Comparison of ENCODE assay signal across 17 mouse cellular contexts in the genomic region with DNA sequence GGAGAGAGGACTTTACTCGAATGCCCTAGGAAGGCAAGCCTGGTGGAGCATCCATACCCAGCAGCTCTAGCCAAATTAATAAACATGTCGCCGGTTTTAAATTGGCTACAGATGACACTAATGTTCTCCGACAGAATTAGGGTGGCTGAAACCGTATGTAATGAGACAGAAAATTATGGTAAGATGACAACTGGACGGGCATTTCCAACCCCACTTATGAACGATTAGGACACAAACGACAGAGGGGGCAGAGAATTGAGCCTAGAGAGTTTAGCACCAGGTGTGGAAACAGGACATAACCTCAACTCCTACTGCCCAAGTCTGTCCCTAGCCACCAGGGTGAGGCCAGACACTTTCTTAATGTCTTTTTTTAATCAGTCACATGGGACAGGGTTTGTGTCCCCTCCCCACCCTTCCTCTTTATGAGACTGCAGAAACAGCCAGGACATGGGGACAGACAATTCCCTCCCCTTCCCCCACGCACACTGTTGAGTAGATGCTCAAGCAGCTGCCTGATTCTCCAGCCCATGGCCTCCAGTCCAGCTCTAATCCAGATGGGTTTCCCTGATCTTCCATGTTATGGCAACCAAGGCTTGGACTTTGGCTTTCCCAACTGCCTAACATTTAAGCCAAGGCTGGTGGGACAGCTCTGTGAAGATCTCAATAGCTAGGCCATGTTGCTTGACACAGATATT. TPM values are rescaled to one million over a fixed set of nuclear protein-coding genes. Genes with fewer than 3 reads are reported as not detected.
A peak's percentile ranks its signal among the peaks of the same experiment; 100 is the strongest.
DNase-seq lines count a peak whose midpoint lies in the region; ATAC-seq and TF ChIP-seq lines count a peak whose summit lies in the region.
"Had no signal": no experiment of that assay in that cellular context is flagged by ENCODE, and none has a peak within 500 bp of the region (broad histone marks: within the 10 kb centered on the region; RNA-seq: fewer than 3 reads in every experiment).

No protein-coding gene starts in this region.

- no peak overlapping the region for H3K4me2 ChIP-seq in forebrain, postnatal 0 days (ENCODE audit: low read depth)
- H3K4me2 ChIP-seq in midbrain, embryonic 13.5 days (replicated peaks): peak overlapping the region; percentile 55
- H3K4me2 ChIP-seq: liver, embryonic 13.5 days had no signal

- DNase-seq in left cerebral cortex, postnatal 4 days: peak; percentile 59
- DNase-seq in left cerebral cortex, adult 9 months (ENCODE audit: low spot score in 2 of 2): no peak
- DNase-seq in forebrain, postnatal 0 days: peak; percentile 14
- no peak for DNase-seq in testis, postnatal 14 days (ENCODE audit: low spot score)
- DNase-seq in adrenal gland, postnatal 25 days: no peak
- no peak for DNase-seq in adrenal gland, adult 18-20 months (ENCODE audit: low spot score in 2 of 2)
- DNase-seq in layer of hippocampus, adult 2 months (ENCODE audit: low spot score in 2 of 2): no peak
- DNase-seq: liver, embryonic 13.5 days had no signal

- no peaks in the 10 kb centered on the region for H3K4me1 ChIP-seq in forebrain, postnatal 0 days (ENCODE audit: insufficient read depth)
- peaks cover 39% of the 10 kb centered on the region for H3K4me1 ChIP-seq in midbrain, embryonic 13.5 days (replicated peaks)

- TF ChIP-seq CTCF in forebrain, postnatal 0 days (IDR thresholded peaks at IDR 0.05; ENCODE audit: low read depth): no peak
- TF ChIP-seq CTCF in layer of hippocampus, adult 2 months (conservative IDR thresholded peaks at IDR 0.05): no peak

- H3K36me3 ChIP-seq in forebrain, postnatal 0 days (ENCODE audit: insufficient read depth): no peaks in the 10 kb centered on the region
- no peaks in the 10 kb centered on the region for H3K36me3 ChIP-seq in midbrain, embryonic 13.5 days
- H3K36me3 ChIP-seq: liver, embryonic 13.5 days had no signal

- 3% methylated on average over 9 of the region's 9 CpGs for WGBS in forebrain, postnatal 0 days
- WGBS in midbrain, embryonic 13.5 days: 2% methylated on average over 9 of the region's 9 CpGs

- H3K4me3 ChIP-seq in forebrain, postnatal 0 days (ENCODE audit: low read depth, low read length): no peak overlapping the region
- peak overlapping the region; percentile 51 for H3K4me3 ChIP-seq in midbrain, embryonic 13.5 days (replicated peaks)
- H3K4me3 ChIP-seq in layer of hippocampus, adult 2 months: no peak overlapping the region
- H3K4me3 ChIP-seq: liver, embryonic 13.5 days had no signal

- intact Hi-C loops in left cerebral cortex, postnatal 4 days (cut with DNase I): loop anchor here (5.0 kb wide), 1 partner anchor 452 kb away; no protein-coding TSS in a partner anchor

- no peaks in the 10 kb centered on the region for H3K9me3 ChIP-seq in forebrain, postnatal 0 days (ENCODE audit: low read length)
- no peaks in the 10 kb centered on the region for H3K9me3 ChIP-seq in midbrain, embryonic 13.5 days
- H3K9me3 ChIP-seq: liver, embryonic 13.5 days had no signal

- H3K27me3 ChIP-seq in forebrain, postnatal 0 days (ENCODE audit: insufficient read depth, low read length): peaks cover 77% of the 10 kb centered on the region
- peaks cover 80% of the 10 kb centered on the region for H3K27me3 ChIP-seq in midbrain, embryonic 13.5 days

- ATAC-seq in forebrain, postnatal 0 days: no peak
- no peak for ATAC-seq in midbrain, embryonic 13.5 days
- ATAC-seq: intestine, postnatal 0 days had no signal

- H3K9ac ChIP-seq in forebrain, postnatal 0 days: no peak overlapping the region
- peak overlapping the region; percentile 75 for H3K9ac ChIP-seq in midbrain, embryonic 13.5 days (replicated peaks)
- H3K9ac ChIP-seq: liver, embryonic 13.5 days had no signal

- H3K27ac ChIP-seq in forebrain, postnatal 0 days (ENCODE audit: low read depth, low read length): no peak overlapping the region; the same call in 1 of the 2 replicates
- peak overlapping the region; percentile 88 for H3K27ac ChIP-seq in midbrain, embryonic 13.5 days
- no peak overlapping the region for H3K27ac ChIP-seq in layer of hippocampus, adult 2 months
- H3K27ac ChIP-seq: liver, embryonic 13.5 days; macrophage had no signal

RNA-seq across cellular contexts. Expression of a gene that starts 3.4 kb away (rescaled TPM):
- total RNA-seq in left cerebral cortex, postnatal 4 days (2021): 1 to 10 TPM in 1 of 2 experiments, under 1 TPM in 1; 0.84 to 2.5 TPM
- total RNA-seq in forebrain, postnatal 0 days (2014; rRNA removed): 4.5 and 9.4 TPM in 2 replicates
- 1.3 and 1.5 TPM in 2 replicates for polyA plus RNA-seq in forebrain, postnatal 0 days (2015; fragmentation: Nextera tagmentation; extraction: Ambion mirVana)
- 12.9 and 14.4 TPM in 2 replicates for polyA plus RNA-seq in midbrain, embryonic 13.5 days (2015; fragmentation: Nextera tagmentation; extraction: Ambion mirVana)
- not detected in 2 replicates for total RNA-seq in adrenal gland, postnatal 25 days (2021)
- not detected for total RNA-seq in adrenal gland, adult 18-20 months (2021)
- not detected for total RNA-seq in layer of hippocampus, adult 2 months (2021)
- total RNA-seq: adrenal gland, postnatal 4 days; gastrocnemius, adult 18-20 months; neutrophil, adult 5-6 weeks had no signal
- polyA plus RNA-seq: embryonic facial prominence, embryonic 14.5 days; heart, embryonic 14.5 days; intestine, postnatal 0 days; liver, embryonic 13.5 days; macrophage; spleen, adult 2 months had no signal

Comparison
In these comparisons a context has a peak if more than half of its experiments do, and no peak if none do; other contexts are left out.
1. DNase-seq: peak in left cerebral cortex, postnatal 4 days (single experiment) and forebrain, postnatal 0 days (single experiment); none in left cerebral cortex, adult 9 months (0 of 2), testis, postnatal 14 days (single experiment), adrenal gland, postnatal 25 days (single experiment), adrenal gland, adult 18-20 months (0 of 2) and layer of hippocampus, adult 2 months (0 of 2).